Mouse (Mus musculus) kidney, adult 2 months (tissue): Measurements from ENCODE around the gene Ssu2.

Experiments
- CTCF ChIP-seq: fragments of 200-500 bp; conservative IDR thresholded peaks from 2 replicates; pipeline ENCODE4 v1.5.1; 2011; ENCODE audit warnings: low read depth, mild to moderate bottlenecking, control low read depth, low read length, moderate library complexity, mixed read lengths; ENCODE audit not compliant: insufficient read depth, insufficient read length
- POLR2A ChIP-seq: fragments of 200-500 bp; IDR thresholded peaks from one replicate; pipeline ENCODE4 v1.6.1; 2011; ENCODE audit warnings: low read depth, low read length, control low read depth

DNA sequence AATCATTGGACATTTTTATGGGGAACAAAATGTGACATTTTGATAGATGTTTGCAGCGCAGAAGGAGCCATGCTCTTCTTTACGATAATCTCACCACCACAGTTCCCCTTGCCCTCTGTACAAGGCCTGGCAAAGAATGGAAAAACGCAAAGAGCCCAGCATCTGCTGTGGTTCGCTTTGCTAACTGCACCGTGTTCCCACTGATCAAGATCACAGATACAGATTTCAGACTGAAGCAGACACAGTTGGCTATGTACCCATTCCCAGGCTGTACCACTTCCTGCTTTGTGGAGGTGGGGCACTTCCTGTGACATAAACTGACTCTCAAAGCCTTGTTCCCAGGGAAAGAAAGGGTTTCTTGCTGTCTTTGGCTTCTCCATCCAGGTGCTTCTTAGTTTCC lies 53.9 kb downstream of the Ssu2 start:
- no peak for TF ChIP-seq POLR2A
- no peak for TF ChIP-seq CTCF
